Mouse (Mus musculus): ENCODE measurements at regions not wholly inside any gene's neighbourhood (a gene's known extent, or its start where the extent isn't known, plus 50 kb on each side); places are given as distances from the start of the nearest gene placed in this dataset.

GRCm38 (mm10) chr6:89035061-89035835 is 133.2 kb downstream of the Tpra1 start:
- TF ChIP-seq MAFK (IDR thresholded peaks at IDR 0.05; ENCODE audit: insufficient replicate concordance, low read length) (no peak), POLR2A (IDR thresholded peaks at IDR 0.05; ENCODE audit: low read depth, low read length) (no peak), CTCF (conservative IDR thresholded peaks at IDR 0.05 in 1 of 2, IDR thresholded peaks at IDR 0.05 in 1 of 2; ENCODE audit: low read depth in 2 of 2, low read length in 2 of 2) (no peak), POLR2AphosphoS2 (IDR thresholded peaks at IDR 0.05; ENCODE audit: low read depth, low read length) (no peak), MAZ (IDR thresholded peaks at IDR 0.05; ENCODE audit: low read depth, low read length) (no peak), JUND (conservative IDR thresholded peaks at IDR 0.05; ENCODE audit: low read depth, low read length) (no peak), TCF12 (IDR thresholded peaks at IDR 0.05; ENCODE audit: low read depth, low read length) (no peak), EP300 (IDR thresholded peaks at IDR 0.05; ENCODE audit: low read length) (no peak)

Data from CH12.LX (cell line).